Mouse (Mus musculus) C2C12 (cell line): Measurements from ENCODE around the gene Zfp318.

Experiments
- CEBPB ChIP-seq: IDR thresholded peaks from one replicate; pipeline ENCODE4 v1.6.1; 2011; ENCODE audit warnings: low read depth, mild to moderate bottlenecking, control low read depth, moderate library complexity
- CTCF ChIP-seq: IDR thresholded peaks from one replicate; pipeline ENCODE4 v1.5.1; 2011; ENCODE audit not compliant: control insufficient read depth, insufficient read depth, insufficient read length
- MAX ChIP-seq: IDR thresholded peaks from one replicate; pipeline ENCODE4 v1.6.1; 2011; ENCODE audit warnings: mild to moderate bottlenecking, control low read depth
- MYOG ChIP-seq: IDR thresholded peaks from one replicate; pipeline ENCODE4 v1.6.1; 2011; ENCODE audit not compliant: control insufficient read depth, insufficient read length; ENCODE audit errors: extremely low read depth
- USF1 ChIP-seq: IDR thresholded peaks from one replicate; pipeline ENCODE4 v1.6.1; 2011; ENCODE audit warnings: low read depth, mild to moderate bottlenecking, control low read depth, moderate library complexity

DNA sequence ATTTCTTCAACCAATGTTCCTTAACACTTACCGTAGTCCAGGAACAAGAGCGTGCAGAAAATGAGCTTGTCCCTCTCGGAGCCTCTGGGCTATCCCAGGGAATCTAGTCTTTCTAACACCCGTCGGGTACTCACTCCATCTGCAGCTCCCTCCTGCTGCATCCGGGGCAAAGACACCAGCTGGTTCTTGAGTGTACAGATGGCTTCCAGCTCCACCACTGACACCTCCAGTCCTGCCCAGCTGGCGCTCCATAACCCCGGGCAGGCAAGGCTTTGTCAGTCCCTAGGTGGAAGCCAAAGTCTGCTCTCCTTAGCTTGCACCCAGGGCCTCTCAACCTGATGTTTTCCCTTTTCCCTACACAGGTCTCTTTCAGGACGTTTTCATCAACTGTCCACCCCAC, 84.3 kb downstream of the Zfp318 start:
- TF ChIP-seq CTCF (no peak), USF1 (no peak), MAX (no peak), MYOG (no peak), CEBPB (no peak)
